Mouse (Mus musculus): Measurements from ENCODE around the gene Gm3106. TPM values are rescaled to one million over a fixed set of nuclear protein-coding genes. Genes with fewer than 3 reads are reported as not detected.
"Not testable (repeated sequence)": the region's sequence is repeated elsewhere in the genome, so short reads cannot be mapped to it uniquely, and the experiment has no call there.

Gene Gm3106
- not detected for total RNA-seq (2021)

DNA sequence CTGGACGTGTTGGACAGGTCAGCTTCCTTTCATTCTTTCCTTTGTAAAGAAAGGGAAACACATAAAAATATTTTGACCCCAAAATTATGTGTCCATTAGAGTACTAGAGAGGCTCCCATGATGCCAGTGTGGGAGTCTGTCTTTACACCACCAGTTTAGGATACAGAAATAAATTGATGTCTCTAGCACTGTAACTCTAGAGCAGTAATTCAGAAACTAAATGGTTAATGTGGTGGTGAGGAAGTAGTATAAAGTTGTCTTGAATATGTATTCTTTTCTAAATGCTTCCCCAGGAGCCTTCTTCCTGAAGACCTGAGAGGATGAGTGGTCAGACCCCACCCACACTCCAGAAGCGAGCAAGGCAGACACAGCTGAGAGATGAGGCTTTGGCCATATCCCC, at the start of gene Gm3106:
Gm3106 (plus strand) TSS at position 301 of the 400 bp plus-strand sequence.
- DNase-seq (ENCODE audit: extremely low spot score in 1 of 2, low spot score in 1 of 2) = not testable (repeated sequence)

Other genes with a start within 250 kb of the Gm3106 start
- not detected for gene BC061212, start 147.5 kb upstream of the Gm3106 start, total RNA-seq (2021)
- gene Gm6351, start 141.6 kb upstream of the Gm3106 start, total RNA-seq (2021) = not detected
- not detected for gene A430089I19Rik, start 88.8 kb downstream of the Gm3106 start, total RNA-seq (2021)
- gene Gm6502, start 96.4 kb downstream of the Gm3106 start, total RNA-seq (2021) = not detected
- not detected for gene AA792892, start 121.7 kb downstream of the Gm3106 start, total RNA-seq (2021)
- gene Gm7682, start 227.8 kb downstream of the Gm3106 start, total RNA-seq (2021) = not detected